Mouse (Mus musculus) ES-E14 (cell line): Measurements from ENCODE around the gene Ccm2. TPM values are rescaled to one million over a fixed set of nuclear protein-coding genes. Genes with fewer than 3 reads are reported as not detected.

Experiments
- DNase-seq: peaks from one replicate; pipeline ENCODE4 v3.0.0-alpha.2; 2013; ENCODE audit warnings: low read depth, low spot score
- H3K27ac ChIP-seq: 2 replicates; pipeline ENCODE4 v1.5.1; 2012; ENCODE audit warnings: low read depth, mild to moderate bottlenecking, low read length, moderate library complexity, mixed read lengths; ENCODE audit not compliant: poor library complexity, insufficient read depth, severe bottlenecking
- H3K36me3 ChIP-seq: 2 replicates; pipeline ENCODE4 v1.6.1; 2012; ENCODE audit warnings: mild to moderate bottlenecking, low read length, moderate library complexity, mixed read lengths; ENCODE audit not compliant: control insufficient read depth, poor library complexity, insufficient read depth, severe bottlenecking
- H3K4me1 ChIP-seq, 2 experiments: fragments of 150-350 bp in 1 of 2; sonication (generic) in 1 of 2; 2 replicates each; pipeline ENCODE4 v1.6.1; 2012; ENCODE audit warnings: low read length in 2 of 2, mild to moderate bottlenecking in 1 of 2, mixed read lengths in 1 of 2; ENCODE audit not compliant: control insufficient read depth in 2 of 2, insufficient read depth in 2 of 2, poor library complexity in 1 of 2
- H3K4me3 ChIP-seq, 2 experiments: fragments of 150-350 bp in 1 of 2; sonication (generic) in 1 of 2; 2 replicates each; pipeline ENCODE4 v1.5.1; 2012; ENCODE audit warnings: low read length in 2 of 2, low read depth in 1 of 2, mild to moderate bottlenecking in 1 of 2, mixed read lengths in 1 of 2; ENCODE audit not compliant: insufficient read depth in 1 of 2, poor library complexity in 1 of 2, severe bottlenecking in 1 of 2
- H3K9ac ChIP-seq: 2 replicates; pipeline ENCODE4 v1.6.1; 2012; ENCODE audit warnings: low read depth, mild to moderate bottlenecking, low read length, mixed read lengths; ENCODE audit not compliant: poor library complexity, insufficient read depth, severe bottlenecking
- H3K9me3 ChIP-seq: fragments of 150-350 bp; sonication (generic); 2 replicates; pipeline ENCODE4 v1.6.1; 2012; ENCODE audit warnings: low read depth, mild to moderate bottlenecking, low read length; ENCODE audit not compliant: control insufficient read depth, insufficient read depth
- CHD2 ChIP-seq: IDR thresholded peaks from 2 replicates; pipeline ENCODE4 v1.6.1; 2014; ENCODE audit warnings: mild to moderate bottlenecking, low read depth, low read length, inconsistent platforms
- HCFC1 ChIP-seq: IDR thresholded peaks from 2 replicates; pipeline ENCODE4 v1.6.1; 2012; ENCODE audit warnings: low read length, inconsistent platforms, borderline replicate concordance; ENCODE audit not compliant: insufficient read depth
- MAFK ChIP-seq: IDR thresholded peaks from 2 replicates; pipeline ENCODE4 v1.6.1; 2014; ENCODE audit warnings: mild to moderate bottlenecking, low read depth, low read length, inconsistent platforms; ENCODE audit not compliant: insufficient read depth
- ZC3H11A ChIP-seq: IDR thresholded peaks from 2 replicates; pipeline ENCODE4 v1.6.1; 2012; ENCODE audit warnings: low read depth, mild to moderate bottlenecking, inconsistent platforms, low read length, borderline replicate concordance
- ZNF384 ChIP-seq: IDR thresholded peaks from 2 replicates; pipeline ENCODE4 v1.6.1; 2012; ENCODE audit warnings: low read depth, low read length, inconsistent platforms
- in situ Hi-C, 2 experiments: fragments of 600-800 bp; cut with MboI; formaldehyde crosslinking; loops; one replicate each; pipeline ENCODE4 v1.15.1; 2025; ENCODE audit warnings: low sequenced_read_pairs in 2 of 2, inconsistent platforms in 1 of 2; ENCODE audit not compliant: unreplicated experiment in 2 of 2
- total RNA-seq: library from RNA; depleted of rRNA; stranded (reverse); fragments of 300-350 nt; gene quantifications from 2 replicates; pipeline ENCODE4 v1.2.3, GENCODE M21; 2012

The Ccm2 gene
- total RNA-seq, 1 experiment = 36.7 TPM

GRCm38 (mm10) chr11:6596205-6596604 is 49.5 kb downstream of the Ccm2 start:
- in situ Hi-C loops = no loop called here
- Histone ChIP-seq H3K27ac (no peak overlapping the region), H3K9me3 (no peaks in the 10 kb centered on the region), H3K4me3 (no peak overlapping the region), H3K36me3 (peaks cover 17% of the 10 kb centered on the region), H3K4me1 (peaks cover 2 to 21% of the 10 kb centered on the region in 2 experiments; a peak in 3 of 4 replicates), H3K9ac (no peak overlapping the region)
- DNase-seq = no peak
- TF ChIP-seq ZNF384 (no peak), MAFK (no peak), CHD2 (no peak), ZC3H11A (no peak)

- H3K4me1 ChIP-seq = peaks cover 2 to 20% of the 10 kb centered on the region in 2 experiments; a peak in 3 of 4 replicates
- TF ChIP-seq HCFC1 (no peak), ZNF384 (no peak), CHD2 (no peak), MAFK (no peak), ZC3H11A (no peak)
- DNase-seq = no peak
- in situ Hi-C loops = no loop called here
- H3K4me3 ChIP-seq = no peak overlapping the region
- H3K9ac ChIP-seq = no peak overlapping the region
- no peak overlapping the region for H3K27ac ChIP-seq
- no peaks in the 10 kb centered on the region for H3K9me3 ChIP-seq
- peaks cover 17% of the 10 kb centered on the region for H3K36me3 ChIP-seq
Measured at GRCm38 (mm10) chr11:6596616-6597015, 49.9 kb downstream of the Ccm2 start.

- Histone ChIP-seq H3K9me3 (no peaks in the 10 kb centered on the region), H3K4me1 (peaks cover 2 to 20% of the 10 kb centered on the region in 2 experiments; a peak in 3 of 4 replicates), H3K27ac (no peak overlapping the region), H3K36me3 (peaks cover 17% of the 10 kb centered on the region), H3K4me3 (no peak overlapping the region), H3K9ac (no peak overlapping the region)
- DNase-seq = no peak
- in situ Hi-C loops = no loop called here
- no peak for TF ChIP-seq HCFC1
- no peak for TF ChIP-seq MAFK
- no peak for TF ChIP-seq ZNF384
- no peak for TF ChIP-seq ZC3H11A
- TF ChIP-seq CHD2 = no peak
Measured at GRCm38 (mm10) chr11:6597523-6597922, 50.8 kb downstream of the Ccm2 start.

GRCm38 (mm10) chr11:6598191-6598889 is 51.7 kb downstream of the Ccm2 start:
- in situ Hi-C loops = no loop called here
- TF ChIP-seq CHD2 = no peak
- no peak for TF ChIP-seq MAFK
- TF ChIP-seq ZC3H11A = no peak
- TF ChIP-seq ZNF384 = no peak
- TF ChIP-seq HCFC1 = no peak
- no peak for DNase-seq
- Histone ChIP-seq H3K4me1 (peaks cover 2 to 15% of the 10 kb centered on the region in 2 experiments; a peak in 3 of 4 replicates), H3K9me3 (no peaks in the 10 kb centered on the region), H3K9ac (no peak overlapping the region), H3K4me3 (no peak overlapping the region), H3K36me3 (peaks cover 17% of the 10 kb centered on the region), H3K27ac (no peak overlapping the region)
